Mouse (Mus musculus) embryonic fibroblast, embryonic 13.5 days (primary cell): Measurements from ENCODE around the gene Xpo4.

Experiments
- CTCF ChIP-seq: IDR thresholded peaks from 2 replicates; pipeline ENCODE4 v1.5.1; 2011; ENCODE audit warnings: mild to moderate bottlenecking, control low read depth, low read length, moderate library complexity, borderline replicate concordance; ENCODE audit not compliant: insufficient read depth
- POLR2A ChIP-seq: IDR thresholded peaks from 2 replicates; pipeline ENCODE4 v1.6.1; 2011; ENCODE audit warnings: low read depth, mild to moderate bottlenecking, control low read depth, low read length, moderate library complexity

GRCm38 (mm10) chr14:57532577-57532976 lies 132.7 kb downstream of the Xpo4 start:
- TF ChIP-seq CTCF (no peak), POLR2A (no peak)
